Mouse (Mus musculus) gastrocnemius, postnatal 25 days (tissue): ENCODE results near the gene Parp8. TPM values are rescaled to one million over a fixed set of nuclear protein-coding genes. Genes with fewer than 3 reads are reported as not detected.

Experiments
- DNase-seq: peaks from one replicate; pipeline ENCODE4 v3.0.0; 2022
- long read RNA-seq, 2 experiments: library from polyadenylated mRNA; stranded (forward); transcript quantifications; one replicate each; pipeline ENCODE4 v2.0.0; 2021
- total RNA-seq, 2 experiments: library from RNA; stranded (reverse); gene quantifications; 1 replicate in 1 of 2; 2 replicates in 1 of 2; pipeline ENCODE4 v1.2.3; 2021

The Parp8 gene
- total RNA-seq = 10 to 100 TPM; 11.1 to 14.9 TPM
- long read RNA-seq, experiment 1, partial matches to known transcripts = 1 of 2 reads
- long read RNA-seq, experiment 1, other reads (novel, unspliced or antisense) = 1 of 2 reads
- long read RNA-seq, experiment 2, partial matches to known transcripts = 4 of 8 reads
- long read RNA-seq, experiment 2, other reads (novel, unspliced or antisense) = 1 of 8 reads

- DNase-seq = peak; percentile 50
Measured at GRCm38 (mm10) chr13:117025226-117026067, at the start of gene Parp8. TSS of gene Parp8 (minus strand) at chr13:117025537.

- DNase-seq = no peak
Measured at GRCm38 (mm10) chr13:117062628-117063315, 37.4 kb upstream of the Parp8 start.

GRCm38 (mm10) chr13:117056466-117056865 lies 31.1 kb upstream of the Parp8 start:
- DNase-seq = no peak

- DNase-seq = no peak
Measured at GRCm38 (mm10) chr13:117054811-117055496, 29.6 kb upstream of the Parp8 start.

- DNase-seq = no peak
Measured at GRCm38 (mm10) chr13:117052748-117053147, 27.4 kb upstream of the Parp8 start.

GRCm38 (mm10) chr13:117048541-117048971 lies 23.2 kb upstream of the Parp8 start:
- no peak for DNase-seq

GRCm38 (mm10) chr13:117043567-117043966 lies 18.2 kb upstream of the Parp8 start:
- DNase-seq = no peak

- peak; percentile 56 for DNase-seq
Measured at GRCm38 (mm10) chr13:117041021-117041420, 15.7 kb upstream of the Parp8 start.

GRCm38 (mm10) chr13:117036277-117036676 lies 10.9 kb upstream of the Parp8 start:
- no peak for DNase-seq

- DNase-seq = no peak
Measured at GRCm38 (mm10) chr13:117035121-117035520, 9.8 kb upstream of the Parp8 start.

GRCm38 (mm10) chr13:117034676-117035075 lies 9.3 kb upstream of the Parp8 start:
- no peak for DNase-seq

- DNase-seq = no peak
Measured at GRCm38 (mm10) chr13:117033676-117034308, 8.5 kb upstream of the Parp8 start.

- DNase-seq = no peak
Measured at GRCm38 (mm10) chr13:117032402-117032801, 7.1 kb upstream of the Parp8 start.

- DNase-seq = no peak
Measured at GRCm38 (mm10) chr13:117031546-117031945, 6.2 kb upstream of the Parp8 start.

- no peak for DNase-seq
Measured at GRCm38 (mm10) chr13:117028221-117028620, 2.9 kb upstream of the Parp8 start.

- DNase-seq = no peak
Measured at GRCm38 (mm10) chr13:117027336-117027735, 2.0 kb upstream of the Parp8 start.

GRCm38 (mm10) chr13:117026276-117026780 lies 991 bp upstream of the Parp8 start:
- no peak for DNase-seq

- DNase-seq = no peak
Measured at GRCm38 (mm10) chr13:117024916-117025225, 466 bp downstream of the Parp8 start.

GRCm38 (mm10) chr13:117024127-117024915 lies 1.0 kb downstream of the Parp8 start:
- peak; percentile 72 for DNase-seq

- DNase-seq = no peak
Measured at GRCm38 (mm10) chr13:117023346-117024050, 1.8 kb downstream of the Parp8 start.
